Mouse (Mus musculus) c-Kit-positive CD71-negative TER-119-negative erythroid progenitor cells, embryonic 14.5 days (primary cell): ENCODE data around the gene Hist1h2bm.

ENCODE experiments used
- DNase-seq: peaks from one replicate; pipeline ENCODE4 v3.0.0-alpha.2; 2013; ENCODE audit warnings: low read depth

The Hist1h2bm gene

DNA sequence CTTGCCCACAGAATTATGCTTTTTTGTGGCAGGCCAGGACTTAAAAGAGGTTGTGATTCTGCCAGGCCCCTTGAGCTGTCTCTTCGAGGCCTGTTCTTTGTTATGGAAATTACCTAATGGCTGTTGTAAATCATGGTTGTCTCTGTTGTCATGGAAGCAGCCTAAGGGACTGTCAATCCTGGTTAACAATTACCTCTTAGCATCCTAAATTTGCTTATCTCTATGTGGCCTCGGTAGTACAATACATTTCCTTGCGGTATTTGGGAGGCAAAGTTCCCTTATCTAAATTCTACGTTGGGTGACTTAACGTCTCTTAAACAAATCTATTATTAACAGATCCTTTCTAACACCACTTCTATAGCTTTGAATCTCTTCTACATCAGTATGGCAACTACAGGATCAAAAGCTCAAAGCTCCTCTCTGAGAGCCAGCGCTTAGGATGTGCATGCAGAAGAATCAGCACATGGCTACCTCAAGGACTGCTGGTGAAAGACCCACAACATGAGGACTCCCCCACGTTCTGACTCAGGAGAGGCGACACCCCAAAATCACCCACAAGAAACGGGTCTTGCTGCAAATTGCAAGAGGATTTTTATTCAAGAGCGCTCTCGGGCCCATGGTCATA, 6.2 kb downstream of the Hist1h2bm start:
- no peak for DNase-seq

DNA sequence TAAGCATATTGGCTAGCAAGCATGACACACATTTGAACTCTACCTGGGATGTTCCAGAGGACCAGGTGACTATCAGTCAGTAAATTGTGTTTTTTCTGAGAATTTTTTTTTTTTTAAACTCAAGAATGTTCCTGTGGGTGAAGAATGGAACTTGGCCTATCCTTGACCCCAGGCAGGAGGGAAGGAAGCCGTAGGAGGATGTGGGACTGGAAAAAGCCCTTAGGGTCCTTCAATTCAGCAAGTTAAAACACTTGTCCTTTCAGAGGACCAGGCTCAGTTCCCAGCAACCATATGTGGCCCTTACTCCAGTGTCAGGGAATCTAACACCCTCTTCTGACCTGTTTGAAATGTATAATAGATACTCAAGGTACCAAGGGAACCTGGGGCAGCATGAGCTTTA, 7.7 kb downstream of the Hist1h2bm start:
- DNase-seq, result no peak

DNA sequence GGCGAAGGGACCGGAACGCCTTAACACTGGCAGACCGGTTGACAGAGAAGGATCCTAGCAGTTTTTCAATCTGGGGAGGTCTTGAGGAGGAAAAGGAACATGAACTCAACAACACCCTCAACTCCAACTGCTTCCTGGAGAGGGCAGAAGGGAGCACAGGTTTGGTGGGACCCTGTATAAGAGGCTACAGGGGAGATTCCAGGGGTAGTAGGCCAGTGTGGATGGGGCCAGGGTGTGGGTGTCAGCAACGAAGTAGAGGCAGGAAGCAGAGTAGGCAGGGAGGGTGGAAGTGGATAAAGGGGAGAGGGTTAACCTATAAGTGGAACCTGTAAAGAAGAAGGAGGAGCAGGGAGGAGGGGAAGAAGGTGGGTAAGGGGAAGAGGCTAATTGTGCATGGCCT, 11.6 kb downstream of the Hist1h2bm start:
- no peak for DNase-seq

DNA sequence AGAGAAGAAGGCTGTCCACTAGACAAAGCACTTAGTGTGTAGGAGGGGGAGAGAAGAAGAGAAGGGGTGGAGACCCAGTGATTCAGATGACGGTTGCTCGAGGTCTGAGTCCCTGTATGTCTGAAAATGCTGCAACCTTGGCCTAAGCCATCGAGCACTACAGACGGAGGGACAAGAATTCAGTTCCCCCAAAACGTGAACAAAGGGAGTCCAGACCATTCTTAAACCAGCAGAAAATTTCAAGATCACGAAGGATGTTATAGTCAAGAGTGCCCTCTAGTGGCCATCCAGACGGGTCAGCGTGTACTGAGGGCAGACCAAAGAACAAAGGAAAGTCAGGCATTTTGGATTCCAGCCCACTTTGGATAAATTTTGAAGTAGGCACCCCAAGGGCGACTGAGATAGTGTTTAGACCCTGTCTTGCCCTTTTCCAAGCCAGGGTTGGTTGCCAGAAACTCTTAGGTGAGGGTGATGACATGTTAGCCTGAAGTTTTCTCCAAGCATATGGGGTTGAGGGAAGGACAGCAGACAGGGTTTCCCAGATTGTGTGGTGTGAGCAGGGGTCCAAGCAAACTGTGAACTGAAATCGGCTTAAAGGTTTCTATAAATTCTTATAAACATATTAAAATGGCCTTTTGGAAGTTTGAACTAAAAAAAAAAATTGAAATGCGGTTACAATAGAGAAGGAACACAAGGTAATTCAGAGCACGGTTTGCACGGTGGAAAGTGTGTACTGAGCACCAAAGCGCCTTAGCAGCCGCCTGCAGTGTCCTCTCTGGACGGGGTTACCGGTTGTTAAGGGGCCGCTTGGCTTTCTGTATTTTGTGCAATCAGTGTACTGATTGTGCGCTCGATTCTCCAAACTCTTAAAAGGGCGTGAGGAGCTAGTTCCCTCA, 12.4 kb downstream of the Hist1h2bm start:
- peak; percentile 81 for DNase-seq

GRCm38 (mm10) chr13:21734906-21735767, 13.3 kb downstream of the Hist1h2bm start, which contains the start of gene Hist1h4j:
Gene Hist1h4j (plus strand): TSS chr13:21735064.
- peak; percentile 71 for DNase-seq

- DNase-seq, result no peak
Observed at GRCm38 (mm10) chr13:21745006-21745405, 23.2 kb downstream of the Hist1h2bm start.

- DNase-seq, result no peak
Observed at GRCm38 (mm10) chr13:21749387-21750158, 27.7 kb downstream of the Hist1h2bm start.

DNA sequence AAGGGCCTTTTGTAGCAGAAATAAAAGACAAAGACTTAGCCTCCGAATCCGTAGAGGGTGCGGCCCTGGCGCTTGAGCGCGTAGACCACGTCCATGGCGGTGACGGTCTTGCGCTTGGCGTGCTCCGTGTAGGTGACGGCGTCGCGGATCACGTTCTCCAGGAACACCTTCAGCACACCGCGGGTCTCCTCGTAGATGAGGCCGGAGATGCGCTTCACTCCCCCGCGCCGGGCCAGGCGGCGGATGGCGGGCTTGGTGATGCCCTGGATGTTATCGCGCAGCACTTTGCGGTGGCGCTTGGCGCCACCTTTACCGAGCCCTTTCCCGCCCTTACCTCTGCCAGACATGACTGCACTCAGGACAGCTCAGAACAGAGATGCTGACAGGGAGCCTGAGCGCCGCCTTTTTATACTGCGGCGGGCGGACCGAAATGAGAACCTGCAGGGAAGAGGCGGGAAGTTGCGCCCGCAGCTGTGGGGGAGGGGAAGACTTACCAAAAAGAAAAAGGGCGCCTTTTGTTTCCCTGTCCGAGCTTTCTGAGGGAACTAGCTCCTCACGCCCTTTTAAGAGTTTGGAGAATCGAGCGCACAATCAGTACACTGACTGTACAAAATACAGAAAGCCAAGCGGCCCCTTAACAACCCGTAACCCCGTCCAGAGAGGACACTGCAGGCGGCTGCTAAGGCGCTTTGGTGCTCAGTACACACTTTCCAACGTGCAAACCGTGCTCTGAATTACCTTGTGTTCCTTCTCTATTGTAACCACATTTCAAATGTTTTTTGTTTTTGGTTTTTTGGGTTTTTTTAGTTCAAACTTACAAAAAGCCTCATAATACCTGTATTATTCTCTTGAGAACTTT, 28.5 kb downstream of the Hist1h2bm start, which contains the start of gene Hist1h4k:
Hist1h4k (minus strand) TSS at position 347 of the 859 bp plus-strand sequence.
- peak; percentile 74 for DNase-seq

- DNase-seq, result no peak
Observed at GRCm38 (mm10) chr13:21751417-21751816, 29.6 kb downstream of the Hist1h2bm start.

DNA sequence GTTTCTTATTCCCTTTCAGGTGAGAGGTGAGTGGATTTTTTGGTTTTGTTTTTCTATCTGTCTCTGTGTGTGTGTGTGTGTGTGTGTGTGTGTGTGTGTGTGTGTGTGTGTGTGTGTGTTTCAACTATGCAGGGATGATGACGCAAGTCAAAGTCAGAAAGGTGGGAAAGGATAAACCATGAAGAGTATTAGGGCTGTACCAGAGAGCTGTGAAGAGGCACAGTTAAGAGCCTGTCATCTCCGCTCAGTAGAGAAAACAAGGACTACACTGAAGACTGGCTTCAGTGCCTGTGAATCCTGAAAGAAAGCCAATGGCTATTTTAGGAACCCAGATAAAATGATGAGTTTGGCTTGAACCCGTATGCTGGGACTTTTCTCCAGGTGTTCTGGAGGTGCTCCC, 30.0 kb downstream of the Hist1h2bm start:
- no peak for DNase-seq

DNA sequence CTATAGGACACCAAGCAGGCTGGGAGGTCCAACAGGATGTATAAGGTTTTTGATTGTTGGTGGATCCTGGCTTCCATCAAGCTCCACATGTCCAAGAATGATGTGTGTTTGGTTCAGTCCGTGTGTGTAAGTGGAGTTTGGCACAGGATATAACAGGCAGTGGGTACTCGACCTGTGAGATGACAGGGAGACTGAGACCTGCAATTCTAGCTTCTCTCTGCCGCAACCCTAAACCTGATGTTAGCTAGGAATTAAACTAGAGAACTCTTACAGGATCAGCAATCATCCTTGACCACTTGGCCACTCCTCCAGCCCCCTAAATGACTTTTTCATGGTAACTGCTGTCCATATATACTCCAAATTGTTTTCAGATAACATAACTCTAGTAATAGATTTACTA, 30.5 kb downstream of the Hist1h2bm start:
- no peak for DNase-seq

- no peak for DNase-seq
Observed at GRCm38 (mm10) chr13:21753051-21753523, 31.2 kb downstream of the Hist1h2bm start.

DNA sequence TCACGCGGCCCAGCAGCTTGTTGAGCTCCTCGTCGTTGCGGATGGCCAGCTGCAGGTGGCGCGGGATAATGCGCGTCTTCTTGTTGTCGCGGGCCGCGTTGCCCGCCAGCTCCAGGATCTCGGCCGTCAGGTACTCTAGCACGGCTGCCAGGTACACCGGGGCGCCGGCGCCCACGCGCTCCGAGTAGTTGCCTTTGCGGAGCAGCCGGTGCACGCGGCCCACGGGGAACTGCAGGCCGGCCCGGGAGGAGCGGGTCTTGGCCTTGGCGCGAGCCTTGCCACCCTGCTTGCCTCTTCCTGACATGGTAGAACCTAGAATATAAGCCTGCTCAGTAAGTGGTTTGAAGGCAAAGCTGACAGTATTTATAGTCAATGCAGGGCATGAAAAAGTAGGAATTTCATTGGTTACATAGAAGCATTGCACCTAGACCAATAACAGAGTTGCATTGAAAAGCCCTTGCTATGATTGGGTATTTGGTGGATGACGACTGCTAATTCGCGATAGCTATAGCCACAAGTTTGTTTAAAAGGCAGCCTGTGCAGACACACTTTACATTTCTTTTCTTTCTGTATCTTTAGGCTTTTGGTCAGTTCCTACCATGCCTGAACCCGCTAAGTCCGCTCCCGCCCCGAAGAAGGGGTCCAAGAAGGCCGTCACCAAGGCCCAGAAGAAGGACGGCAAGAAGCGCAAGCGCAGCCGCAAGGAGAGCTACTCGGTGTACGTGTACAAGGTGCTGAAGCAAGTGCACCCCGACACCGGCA, 31.9 kb downstream of the Hist1h2bm start, which contains the start of the genes Hist1h2ak and Hist1h2bn:
Hist1h2ak (minus strand) TSS at position 304 of the 762 bp plus-strand sequence.
Hist1h2bn (plus strand) TSS at position 600 of the 762 bp plus-strand sequence.
- peak; percentile 87 for DNase-seq

DNA sequence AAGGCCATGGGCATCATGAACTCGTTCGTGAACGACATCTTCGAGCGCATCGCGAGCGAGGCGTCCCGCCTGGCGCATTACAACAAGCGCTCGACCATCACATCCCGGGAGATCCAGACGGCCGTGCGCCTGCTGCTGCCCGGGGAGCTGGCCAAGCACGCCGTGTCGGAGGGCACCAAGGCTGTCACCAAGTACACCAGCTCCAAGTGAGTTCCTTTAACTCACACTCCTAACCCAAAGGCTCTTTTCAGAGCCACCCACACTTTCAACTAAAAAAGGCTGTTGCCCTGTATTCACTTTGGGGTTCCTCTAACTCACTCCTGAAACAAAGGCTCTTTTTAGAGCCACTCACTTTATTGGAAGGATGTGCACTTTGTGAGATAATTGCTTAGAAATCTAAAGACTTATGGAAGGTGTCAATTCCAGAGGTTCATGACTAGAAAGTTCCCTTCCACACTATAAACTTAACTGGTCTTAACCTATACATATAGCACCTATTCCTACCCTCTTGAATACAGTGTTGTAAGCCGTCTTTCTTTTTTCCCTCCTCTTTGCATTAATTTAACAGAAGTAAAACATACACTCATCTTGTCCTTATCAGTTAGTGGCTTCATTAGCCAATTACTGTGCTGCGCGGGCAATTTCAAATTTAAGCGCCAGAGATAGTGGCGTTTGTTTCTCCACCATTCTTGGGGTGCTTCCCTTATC, 32.6 kb downstream of the Hist1h2bm start:
- peak; percentile 50 for DNase-seq

DNA sequence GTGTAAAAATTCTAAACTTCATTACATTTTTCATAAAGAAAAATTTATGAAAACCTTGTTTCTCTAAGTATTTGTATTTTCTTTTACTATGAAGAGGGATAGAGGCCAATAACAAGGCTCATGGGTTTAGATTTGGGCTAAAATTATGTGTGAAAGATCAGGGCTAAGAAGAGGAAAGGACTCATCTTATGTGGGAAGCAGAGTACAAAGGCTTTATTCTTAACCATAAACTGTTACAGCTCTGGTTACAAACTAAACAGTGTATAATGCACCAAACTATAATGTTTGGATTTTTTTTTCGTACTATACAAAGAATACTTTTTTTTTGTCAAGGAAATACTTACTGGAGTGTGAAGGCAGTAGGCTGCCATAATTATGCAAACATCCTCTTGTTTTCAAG, 33.9 kb downstream of the Hist1h2bm start:
- no peak for DNase-seq
